Mouse (Mus musculus) liver, postnatal 0 days (tissue): ENCODE measurements around the gene Ostc.
A peak's percentile ranks its signal among the peaks of the same experiment; 100 is the strongest.

ENCODE experiments used
- CTCF ChIP-seq: sonication (generic); IDR thresholded peaks from 2 replicates; pipeline ENCODE4 v1.5.1; 2016; ENCODE audit warnings: antibody characterized with exemption, low read depth
- EP300 ChIP-seq: IDR thresholded peaks from 2 replicates; pipeline ENCODE4 v1.6.1; 2016; ENCODE audit warnings: antibody characterized with exemption, low read depth, mild to moderate bottlenecking

DNA sequence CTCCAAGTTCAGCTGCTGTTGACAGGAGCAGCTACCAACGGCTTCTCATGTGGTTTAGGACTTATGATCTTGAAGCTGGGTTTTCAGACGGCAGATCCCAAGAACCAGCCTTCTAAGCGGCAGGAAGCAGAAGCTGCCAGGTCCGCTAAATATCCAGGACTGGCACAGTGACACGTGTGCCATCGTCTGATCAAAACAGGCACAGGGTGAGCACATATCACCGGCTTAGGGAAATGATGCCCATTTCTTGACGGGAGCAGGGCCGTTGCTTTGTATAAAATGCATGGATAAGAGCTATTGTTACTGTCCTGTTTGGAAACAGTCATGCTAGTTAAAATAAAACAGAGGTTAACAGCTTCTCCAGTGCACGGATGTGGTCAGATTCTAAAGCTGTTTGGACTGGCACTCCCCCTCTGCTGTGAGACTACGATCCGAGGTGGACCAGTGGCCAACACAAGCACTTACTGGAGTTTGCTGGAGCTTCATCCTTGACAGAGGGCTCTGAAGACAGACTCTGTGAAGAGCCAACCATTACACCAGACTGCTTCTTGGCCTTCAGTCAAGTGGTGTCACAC is 17.6 kb downstream of the Ostc start:
- TF ChIP-seq EP300 (0 out of 2 replicates have a peak, but pooled peaks have one; percentile 5), CTCF (no peak)
